Mouse (Mus musculus) spleen, embryonic (tissue): ENCODE results near the gene Dsn1.

Source experiments
- CTCF ChIA-PET: fragments of 350-600 bp; sonication (Branson Sonifier 250); formaldehyde crosslinking; loops from one replicate; lab custom pipeline; 2022; lab: Charles Lee

The Dsn1 gene

GRCm38 (mm10) chr2:156973316-156974100 lies 33.4 kb downstream of the Dsn1 start:
- CTCF ChIA-PET = interaction anchor here (0.7 kb wide), 1 partner anchor 172 kb away, joined by 3 read pairs; no protein-coding TSS in a partner anchor

GRCm38 (mm10) chr2:156970253-156970652 lies 36.7 kb downstream of the Dsn1 start:
- CTCF ChIA-PET = no interaction called here

GRCm38 (mm10) chr2:156968501-156968900 lies 38.5 kb downstream of the Dsn1 start:
- CTCF ChIA-PET = interaction anchor here (0.6 kb wide), 1 partner anchor 21 kb away, joined by 4 read pairs; no protein-coding TSS in a partner anchor

- CTCF ChIA-PET = no interaction called here
These were observed 39.6 kb downstream of the Dsn1 start for GRCm38 (mm10) chr2:156967388-156967787.

GRCm38 (mm10) chr2:156963891-156964290 lies 43.1 kb downstream of the Dsn1 start:
- CTCF ChIA-PET = no interaction called here

- CTCF ChIA-PET = no interaction called here
These were observed 48.3 kb downstream of the Dsn1 start for GRCm38 (mm10) chr2:156958496-156959252.

GRCm38 (mm10) chr2:156957035-156957434 lies 49.9 kb downstream of the Dsn1 start:
- CTCF ChIA-PET = no interaction called here

- CTCF ChIA-PET = no interaction called here
These were observed 50.6 kb downstream of the Dsn1 start for GRCm38 (mm10) chr2:156956306-156956705.

- CTCF ChIA-PET = no interaction called here
These were observed 52.5 kb downstream of the Dsn1 start for GRCm38 (mm10) chr2:156954463-156954862.

GRCm38 (mm10) chr2:156951301-156952094 lies 55.5 kb downstream of the Dsn1 start:
- CTCF ChIA-PET = no interaction called here

- CTCF ChIA-PET = no interaction called here
These were observed 56.1 kb downstream of the Dsn1 start for GRCm38 (mm10) chr2:156950816-156951215.
